Mouse (Mus musculus) ES-Bruce4 (cell line): ENCODE measurements around the gene Acer3.
"Not testable (repeated sequence)": the region's sequence is repeated elsewhere in the genome, so short reads cannot be mapped to it uniquely, and the experiment has no call there.

Experiments
- CTCF ChIP-seq: IDR thresholded peaks from one replicate; pipeline ENCODE4 v1.8.1; 2011; ENCODE audit warnings: low read depth, low read length
- POLR2A ChIP-seq: IDR thresholded peaks from one replicate; pipeline ENCODE4 v1.8.1; 2011; ENCODE audit warnings: low read length; ENCODE audit not compliant: insufficient read depth

- not testable (repeated sequence) for TF ChIP-seq POLR2A, CTCF
Observed at GRCm38 (mm10) chr7:98187332-98187731, 133.7 kb downstream of the Acer3 start.
